Mouse (Mus musculus) CD8-positive naive resting alpha-beta T cell, adult 2 months (primary cell): ENCODE results near the gene Kcnh1.

Experiments
- DNase-seq, 2 experiments: peaks; one replicate each; pipeline ENCODE4 v3.0.0; 2022; ENCODE audit warnings: low read depth in 2 of 2, low spot score in 2 of 2

Kcnh1 gene

DNA sequence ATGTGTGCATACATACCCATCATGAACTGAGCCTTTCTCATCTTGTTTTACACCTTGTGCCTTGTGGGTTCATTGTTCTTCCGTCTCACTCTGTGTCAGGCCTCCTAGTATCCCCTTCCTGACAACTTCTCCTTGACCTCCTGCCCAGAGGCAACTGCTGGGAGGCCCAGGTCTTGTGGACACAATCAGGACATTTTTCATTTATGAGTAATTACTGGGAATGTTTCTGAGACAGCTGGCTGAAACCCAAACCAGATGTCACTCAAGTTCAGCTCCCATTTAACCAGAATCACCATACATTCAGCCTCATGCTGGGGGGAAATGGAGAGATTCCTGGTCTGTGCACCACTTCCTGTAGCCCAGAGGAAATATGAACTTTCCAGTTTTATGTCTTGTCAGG, 263.9 kb downstream of the Kcnh1 start:
- no peak for DNase-seq

GRCm38 (mm10) chr1:192454981-192455380, 264.4 kb downstream of the Kcnh1 start:
- DNase-seq: no peak

DNA sequence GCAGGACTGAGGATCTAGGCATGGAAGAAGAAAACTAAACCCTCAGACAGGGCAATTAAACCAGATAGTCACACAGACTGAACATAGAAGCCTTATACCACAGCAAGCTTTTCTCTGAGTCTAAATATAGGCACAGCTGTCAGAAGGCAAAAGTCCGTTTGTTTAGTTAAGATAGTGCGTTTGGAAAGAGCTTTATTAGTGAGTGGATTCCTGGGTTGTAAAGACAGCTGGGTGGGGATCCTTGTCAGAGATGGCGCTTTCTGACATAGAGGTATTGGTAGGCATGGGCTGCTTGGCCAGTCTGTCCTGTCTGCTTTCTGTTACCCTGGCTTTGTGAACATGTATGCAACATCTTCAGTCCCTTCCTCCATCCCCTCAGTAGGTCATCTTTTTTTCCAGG, 266.5 kb downstream of the Kcnh1 start:
- no peak for DNase-seq

DNA sequence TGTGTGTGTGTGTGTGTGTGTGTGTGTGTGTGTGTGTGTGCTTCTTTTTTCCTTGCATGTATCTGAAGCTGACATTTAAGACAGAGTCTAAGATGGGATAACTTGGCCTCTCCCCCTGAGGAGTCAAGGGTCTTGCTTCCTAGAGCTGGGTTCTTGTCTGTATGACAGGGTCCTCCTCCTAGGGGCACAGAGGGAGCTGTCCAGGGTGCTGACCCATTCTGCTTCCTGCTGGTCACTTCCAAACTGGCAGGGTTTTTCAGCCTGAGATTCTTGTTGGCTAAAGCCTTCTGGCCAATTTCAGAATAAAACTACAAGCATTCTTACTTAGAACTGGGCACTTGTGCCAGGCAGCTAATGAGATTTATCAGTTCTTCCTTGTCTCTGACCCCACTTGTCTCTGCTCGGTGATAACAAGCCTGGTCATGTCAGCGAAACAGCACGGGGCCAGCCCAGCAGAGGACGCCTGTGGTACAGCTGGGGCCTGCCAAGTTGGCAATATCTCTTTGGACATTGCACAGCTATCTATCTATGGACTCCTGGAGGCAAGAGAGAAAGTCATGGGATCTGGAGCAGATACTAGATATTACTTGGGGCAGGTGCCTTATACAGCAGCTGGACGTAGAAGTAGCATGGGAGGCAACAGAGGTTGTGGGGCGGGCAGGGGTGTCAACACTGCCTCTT, 267.1 kb downstream of the Kcnh1 start:
- DNase-seq: no peak

GRCm38 (mm10) chr1:192463732-192464131, 273.2 kb downstream of the Kcnh1 start:
- DNase-seq: no peak

GRCm38 (mm10) chr1:192472366-192472765, 281.8 kb downstream of the Kcnh1 start:
- DNase-seq: no peak

GRCm38 (mm10) chr1:192473134-192473533, 282.6 kb downstream of the Kcnh1 start:
- no peak for DNase-seq

GRCm38 (mm10) chr1:192476704-192477103, 286.1 kb downstream of the Kcnh1 start:
- no peak for DNase-seq

DNA sequence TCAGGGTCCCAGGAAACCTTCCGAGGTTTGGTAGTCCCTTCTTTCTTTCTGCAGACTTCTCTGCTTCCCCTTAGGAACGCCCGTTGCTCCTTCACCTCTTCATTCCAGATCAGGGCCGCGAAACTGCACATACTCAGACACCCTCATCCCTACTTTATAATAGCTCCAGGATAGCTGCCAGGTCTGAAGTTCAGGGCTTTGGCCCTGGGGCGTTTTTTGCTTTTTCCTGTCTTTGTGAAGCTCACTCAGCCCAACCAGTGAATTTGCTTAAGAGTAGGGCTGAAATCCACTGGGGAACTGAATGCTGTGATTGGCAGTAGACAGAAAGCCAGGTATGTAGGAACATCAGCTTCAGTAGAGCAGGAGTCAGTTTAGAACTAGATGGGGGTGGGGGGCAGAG, 287.0 kb downstream of the Kcnh1 start:
- no peak for DNase-seq

GRCm38 (mm10) chr1:192478176-192478575, 287.6 kb downstream of the Kcnh1 start:
- no peak for DNase-seq

- no peak for DNase-seq
Observed at GRCm38 (mm10) chr1:192480072-192480784, 289.7 kb downstream of the Kcnh1 start.

- no peak for DNase-seq
Observed at GRCm38 (mm10) chr1:192481446-192481845, 290.9 kb downstream of the Kcnh1 start.

- DNase-seq: no peak
Observed at GRCm38 (mm10) chr1:192485030-192485429, 294.5 kb downstream of the Kcnh1 start.

DNA sequence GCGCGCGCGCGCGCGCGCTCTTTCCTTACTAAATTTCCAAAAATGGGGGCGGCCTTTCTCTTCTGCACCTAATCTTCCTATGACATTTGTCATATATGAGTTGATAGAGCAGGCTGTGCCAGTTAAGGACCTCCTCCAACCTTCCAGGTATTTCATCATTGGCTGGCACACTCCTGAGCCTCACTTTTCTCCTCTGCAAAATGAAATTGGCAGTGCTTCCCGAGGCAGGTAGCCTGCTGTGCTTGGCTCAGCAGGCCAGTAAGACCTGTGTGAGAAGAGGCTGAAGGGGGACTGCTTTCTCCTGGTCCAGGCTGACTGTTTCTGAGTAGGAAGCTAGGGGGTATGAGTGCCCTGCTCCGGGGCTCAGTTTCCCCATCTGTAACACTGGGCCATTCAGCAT, 297.0 kb downstream of the Kcnh1 start:
- DNase-seq: no peak

- no peak for DNase-seq
Observed at GRCm38 (mm10) chr1:192489908-192490825, 299.6 kb downstream of the Kcnh1 start.

DNA sequence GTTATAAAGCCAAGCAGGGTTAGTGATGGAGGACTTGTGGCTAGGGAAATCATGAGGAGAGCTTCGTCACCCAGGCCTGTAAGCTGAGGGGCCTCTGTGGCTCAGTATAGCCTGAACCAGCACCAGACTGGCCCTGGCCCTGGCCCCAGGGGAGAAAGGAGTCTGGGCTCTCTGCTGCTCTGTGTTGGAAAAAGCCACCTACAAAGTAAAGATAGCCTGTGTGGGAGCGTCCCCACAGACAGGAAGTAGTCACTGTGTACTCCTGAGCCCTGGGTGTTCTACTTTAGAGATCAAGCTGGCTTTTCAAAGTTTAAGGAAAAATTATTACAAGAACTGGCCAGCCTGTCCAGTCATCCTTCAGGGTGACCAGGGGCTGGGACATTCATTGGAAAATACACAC, 306.9 kb downstream of the Kcnh1 start:
- no peak for DNase-seq

- no peak for DNase-seq
Observed at GRCm38 (mm10) chr1:192502016-192502415, 311.4 kb downstream of the Kcnh1 start.

- no peak for DNase-seq
Observed at GRCm38 (mm10) chr1:192502835-192503234, 312.3 kb downstream of the Kcnh1 start.

GRCm38 (mm10) chr1:192503651-192504050, 313.1 kb downstream of the Kcnh1 start:
- no peak for DNase-seq

- no peak for DNase-seq
Observed at GRCm38 (mm10) chr1:192512821-192513220, 322.2 kb downstream of the Kcnh1 start.

DNA sequence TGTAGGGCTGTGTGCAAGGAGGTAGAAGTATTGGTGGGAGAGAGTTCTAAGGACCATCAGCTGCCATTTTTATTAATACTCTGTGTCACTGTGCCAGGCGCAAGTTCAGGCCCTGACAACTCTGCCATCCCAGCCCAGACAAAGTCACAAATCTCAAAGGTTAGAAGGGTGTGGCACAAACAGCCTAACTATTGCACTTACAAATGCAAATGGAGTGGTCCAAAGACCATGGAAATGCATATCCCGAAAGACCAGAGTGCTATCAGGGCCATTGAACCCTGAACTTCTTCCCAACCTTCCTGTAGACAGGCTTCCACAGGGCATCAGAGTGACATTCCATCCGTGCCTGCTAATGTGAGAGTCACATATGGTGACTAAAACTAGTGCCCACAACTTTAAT, 324.8 kb downstream of the Kcnh1 start:
- no peak for DNase-seq

DNA sequence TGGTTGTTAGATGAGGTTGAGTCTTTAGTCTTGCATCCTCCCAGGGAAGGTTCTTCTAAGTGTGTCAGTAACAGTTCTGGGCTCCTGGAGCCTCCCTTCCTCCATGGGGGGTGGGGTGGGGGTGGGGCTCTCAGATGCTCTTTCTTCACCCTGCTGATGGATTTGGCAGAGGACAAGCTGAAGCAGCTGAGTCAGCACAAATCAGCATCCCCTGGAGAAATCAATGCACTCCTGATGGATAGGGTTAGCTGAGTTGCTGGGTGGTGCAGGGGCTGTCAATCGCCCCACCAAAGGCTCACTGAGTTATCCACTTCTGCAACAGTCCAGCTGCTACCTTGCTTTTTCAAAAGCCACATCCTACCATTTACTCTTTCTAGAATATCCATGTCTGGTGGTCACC, 329.1 kb downstream of the Kcnh1 start:
- DNase-seq: no peak
